Comparison of ENCODE assay signal across 32 mouse cellular contexts in the genomic region with DNA sequence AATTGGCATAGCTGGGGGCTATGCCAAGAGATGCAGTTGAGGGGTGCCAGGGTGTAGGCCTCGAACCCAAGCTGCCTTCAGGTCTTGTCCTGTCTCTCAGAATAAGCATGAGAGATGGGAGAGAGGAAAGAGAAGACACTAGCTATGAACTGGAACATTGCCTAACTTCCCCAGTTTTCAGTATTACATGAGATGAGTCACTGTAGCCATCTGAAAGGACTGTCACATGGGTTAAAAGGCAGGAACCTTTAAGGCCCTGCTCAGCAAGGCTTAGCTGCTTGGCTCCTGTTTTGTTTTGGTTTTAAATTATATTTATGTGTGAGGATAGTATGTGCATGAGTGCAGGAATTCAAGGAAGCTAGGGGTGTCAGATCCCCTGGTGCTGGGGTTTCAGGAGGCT. TPM values are rescaled to one million over a fixed set of nuclear protein-coding genes. Genes with fewer than 3 reads are reported as not detected.
DNase-seq lines count a peak whose midpoint lies in the region; ATAC-seq lines count a peak whose summit lies in the region.
"Had no signal": no experiment of that assay in that cellular context is flagged by ENCODE, and none has a peak within 500 bp of the region (broad histone marks: within the 10 kb centered on the region; RNA-seq: fewer than 3 reads in every experiment).

No protein-coding gene starts in this region.

- H3K27ac ChIP-seq in midbrain, embryonic 11.5 days (ENCODE audit: low read depth, low read length): no peak overlapping the region
- H3K27ac ChIP-seq: embryonic facial prominence, embryonic 15.5 days; forebrain, embryonic 12.5 days; heart, embryonic 13.5 days; hindbrain, embryonic 10.5 days; intestine, embryonic 15.5 days; liver, embryonic 14.5 days; stomach, embryonic 15.5 days had no signal

- no peaks in the 10 kb centered on the region for H3K36me3 ChIP-seq in midbrain, embryonic 11.5 days (ENCODE audit: control insufficient read depth, insufficient read depth, low read length)
- H3K36me3 ChIP-seq: embryonic facial prominence, embryonic 15.5 days; forebrain, embryonic 12.5 days; heart, embryonic 13.5 days; hindbrain, embryonic 10.5 days; intestine, embryonic 15.5 days; stomach, embryonic 15.5 days had no signal

- H3K9me3 ChIP-seq in midbrain, embryonic 11.5 days (ENCODE audit: control insufficient read depth, low read length): no peaks in the 10 kb centered on the region
- H3K9me3 ChIP-seq: embryonic facial prominence, embryonic 15.5 days; forebrain, embryonic 12.5 days; heart, embryonic 13.5 days; hindbrain, embryonic 10.5 days; intestine, embryonic 15.5 days; stomach, embryonic 15.5 days had no signal

- H3K4me3 ChIP-seq in midbrain, embryonic 11.5 days (ENCODE audit: low read depth, low read length): no peak overlapping the region
- H3K4me3 ChIP-seq: embryonic facial prominence, embryonic 15.5 days; forebrain, embryonic 12.5 days; heart, embryonic 13.5 days; hindbrain, embryonic 10.5 days; intestine, embryonic 15.5 days; stomach, embryonic 15.5 days had no signal

- intact Hi-C loops in heart, postnatal 10 days (cut with DNase I): no loop called here

- DNase-seq in adrenal gland, adult 2 months: peak; percentile 26
- DNase-seq in adrenal gland, postnatal 14 days: no peak
- DNase-seq in Muller cell, postnatal 12 days (ENCODE audit: inconsistent ontology term): peak; percentile 25
- DNase-seq in midbrain, embryonic 11.5 days (ENCODE audit: low spot score, missing footprints): no peak
- DNase-seq in urinary bladder, adult 18-20 months (ENCODE audit: low spot score in 2 of 2): no peak
- no peak for DNase-seq in spleen, postnatal 4 days (ENCODE audit: low spot score in 2 of 2)
- no peak for DNase-seq in heart, postnatal 10 days
- DNase-seq: adrenal gland, adult 8-10 months; cerebellum, adult 11 months; cerebellum, postnatal 10 days; forebrain, postnatal 0 days; heart, postnatal 14 days; kidney, adult 2 months; kidney, postnatal 4 days; liver; lung, adult 2 months; midbrain, embryonic 14.5 days; retina, postnatal 1 day; right cerebral cortex, postnatal 14 days; thymus, postnatal 14 days had no signal

- 83% methylated on average over 1 of the region's 1 CpGs for WGBS in midbrain, embryonic 11.5 days

- H3K4me2 ChIP-seq in midbrain, embryonic 11.5 days: no peak overlapping the region
- H3K4me2 ChIP-seq: embryonic facial prominence, embryonic 15.5 days; forebrain, embryonic 12.5 days; heart, embryonic 13.5 days; intestine, embryonic 15.5 days; stomach, embryonic 15.5 days had no signal

- H3K9ac ChIP-seq in midbrain, embryonic 11.5 days (ENCODE audit: low read length): no peak overlapping the region
- H3K9ac ChIP-seq: embryonic facial prominence, embryonic 15.5 days; forebrain, embryonic 12.5 days; forebrain, postnatal 0 days; heart, embryonic 13.5 days; intestine, embryonic 15.5 days; liver, embryonic 14.5 days; stomach, embryonic 15.5 days had no signal

- H3K4me1 ChIP-seq in midbrain, embryonic 11.5 days (ENCODE audit: control insufficient read depth, insufficient read depth, low read length): no peaks in the 10 kb centered on the region
- H3K4me1 ChIP-seq: embryonic facial prominence, embryonic 15.5 days; forebrain, embryonic 12.5 days; heart, embryonic 13.5 days; hindbrain, embryonic 10.5 days; stomach, embryonic 15.5 days had no signal

- ATAC-seq in granulocyte monocyte progenitor cell, adult 5-6 weeks (replicated peaks; ENCODE audit: poor library complexity, severe bottlenecking): peak; percentile 68
- ATAC-seq in midbrain, embryonic 11.5 days (ENCODE audit: low FRiP score): no peak
- ATAC-seq: CD4-positive, CD25-positive, alpha-beta regulatory T cell, adult 4 months; forebrain, postnatal 0 days; hindbrain, embryonic 16.5 days; intestine, embryonic 15.5 days had no signal

- H3K27me3 ChIP-seq in midbrain, embryonic 11.5 days (ENCODE audit: control insufficient read depth, insufficient read depth, low read length): no peaks in the 10 kb centered on the region
- H3K27me3 ChIP-seq: embryonic facial prominence, embryonic 15.5 days; intestine, embryonic 15.5 days; stomach, embryonic 15.5 days had no signal

RNA-seq across cellular contexts. Expression of a gene that starts 4.2 kb away (rescaled TPM):
- 1 to 10 TPM in 1 of 2 experiments, under 1 TPM in 1; 0.89 to 1.9 TPM for total RNA-seq in adrenal gland, adult 2 months (2021)
- 3.6 and 4.2 TPM in 2 replicates for polyA plus RNA-seq in adrenal gland, adult 2 months (2012; rRNA removed)
- 2.8 and 4.1 TPM in 2 replicates for total RNA-seq in adrenal gland, postnatal 14 days (2021)
- total RNA-seq in granulocyte monocyte progenitor cell, adult 5-6 weeks (2014; fragmentation: Nextera tagmentation): not detected in 2 replicates
- total RNA-seq in granulocyte monocyte progenitor cell, adult 5-6 weeks (2017): not detected in 2 replicates
- 0.64 and 0.69 TPM in 2 replicates for polyA plus RNA-seq in midbrain, embryonic 11.5 days (2014; fragmentation: Nextera tagmentation; extraction: Ambion mirVana)
- total RNA-seq in heart, postnatal 10 days (2021): 10 to 100 TPM in 1 of 2 experiments, 1 to 10 TPM in 1; 7.3 to 11.1 TPM
- total RNA-seq: megakaryocyte-erythroid progenitor cell, adult 5-6 weeks; monocyte, adult 5-6 weeks had no signal
- polyA plus RNA-seq: CD4-positive, CD25-positive, alpha-beta regulatory T cell, adult 4 months had no signal

Comparison
In these comparisons a context has a peak if more than half of its experiments do, and no peak if none do; other contexts are left out.
1. DNase-seq: peak in adrenal gland, adult 2 months (single experiment) and Muller cell, postnatal 12 days (single experiment); none in adrenal gland, postnatal 14 days (single experiment), midbrain, embryonic 11.5 days (single experiment), urinary bladder, adult 18-20 months (0 of 2), spleen, postnatal 4 days (0 of 2) and heart, postnatal 10 days (0 of 2).